Mouse (Mus musculus) right cerebral cortex, postnatal 14 days (tissue): ENCODE data around the gene Apobec4.

ENCODE experiments used
- DNase-seq: peaks from one replicate; pipeline ENCODE4 v3.0.0; 2022

Gene Apobec4

DNA sequence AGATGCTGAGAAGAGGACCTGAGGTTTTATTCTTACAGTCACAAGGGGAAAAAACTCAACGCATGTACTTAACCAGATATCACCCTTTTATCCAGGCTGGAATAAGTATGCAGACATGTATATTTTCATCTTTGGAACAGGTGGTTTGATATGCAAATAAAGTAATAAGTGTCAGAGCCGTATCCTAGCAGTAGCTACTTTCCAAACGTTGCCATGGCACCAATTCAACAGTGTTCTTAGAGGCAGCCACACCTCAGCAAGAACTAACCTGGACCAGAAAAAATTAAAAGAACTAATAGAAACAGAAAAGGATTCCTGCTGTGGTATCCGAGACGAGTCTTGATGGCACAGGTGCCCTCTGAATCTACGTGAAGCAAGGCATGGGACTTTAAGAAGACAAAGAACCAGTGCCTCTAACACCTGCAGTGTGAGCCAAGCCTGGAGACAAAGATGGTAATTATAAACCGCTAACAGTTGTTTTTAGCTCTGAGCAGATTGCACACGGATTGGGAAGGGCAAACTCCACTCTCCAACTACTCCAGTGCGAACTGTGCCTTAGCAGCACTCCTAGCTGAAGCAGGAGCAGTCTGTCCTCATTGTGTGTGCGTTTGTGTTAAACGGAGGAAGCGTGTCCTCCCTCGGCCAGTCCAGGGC lies at the start of gene Apobec4:
Apobec4 (plus strand) TSS at position 240 of the 654 bp plus-strand sequence.
- no peak for DNase-seq

DNA sequence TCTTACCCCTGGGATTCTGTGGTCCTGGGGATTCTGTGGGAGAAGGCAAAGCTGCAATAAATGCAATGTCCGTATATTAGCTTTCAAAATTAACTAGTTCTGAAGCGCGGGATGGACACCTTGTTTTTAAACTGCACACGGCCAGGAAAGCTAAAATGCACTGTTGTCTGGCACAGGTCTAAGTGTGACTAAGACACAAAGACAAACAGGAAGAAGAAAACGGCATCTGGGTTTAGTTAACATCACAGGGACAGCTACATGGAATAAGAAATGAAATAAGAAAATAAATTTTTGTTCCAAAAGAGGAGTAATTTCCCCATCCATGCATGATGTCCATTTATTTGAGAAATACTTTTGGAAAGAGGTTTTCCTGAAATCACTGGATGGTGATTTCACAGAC lies 49.3 kb upstream of the Apobec4 start:
- no peak for DNase-seq

- no peak for DNase-seq
These were observed 47.4 kb upstream of the Apobec4 start for GRCm38 (mm10) chr1:152702920-152703319.

DNA sequence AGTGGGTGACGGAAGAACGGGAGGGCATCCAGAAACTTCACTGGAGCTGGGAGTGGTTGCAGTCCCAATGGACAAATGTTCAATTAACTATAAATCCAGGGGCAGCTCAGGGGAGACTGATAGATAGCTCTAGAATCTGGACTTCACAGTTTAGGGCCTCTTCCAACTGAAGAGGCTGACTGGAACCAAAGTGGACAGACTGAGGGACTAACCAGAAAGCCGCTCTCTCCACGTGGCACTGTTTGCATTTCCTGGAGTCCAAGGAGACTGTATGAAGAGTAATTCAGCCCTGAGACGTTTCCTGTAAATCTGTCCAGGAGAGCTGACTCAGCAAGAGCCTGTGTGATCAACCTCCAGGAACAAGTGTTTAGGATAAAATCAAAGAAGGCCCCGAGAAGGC lies 46.4 kb upstream of the Apobec4 start:
- no peak for DNase-seq

GRCm38 (mm10) chr1:152707560-152707959 lies 42.8 kb upstream of the Apobec4 start:
- no peak for DNase-seq

- DNase-seq: no peak
These were observed 39.3 kb upstream of the Apobec4 start for GRCm38 (mm10) chr1:152711037-152711436.

DNA sequence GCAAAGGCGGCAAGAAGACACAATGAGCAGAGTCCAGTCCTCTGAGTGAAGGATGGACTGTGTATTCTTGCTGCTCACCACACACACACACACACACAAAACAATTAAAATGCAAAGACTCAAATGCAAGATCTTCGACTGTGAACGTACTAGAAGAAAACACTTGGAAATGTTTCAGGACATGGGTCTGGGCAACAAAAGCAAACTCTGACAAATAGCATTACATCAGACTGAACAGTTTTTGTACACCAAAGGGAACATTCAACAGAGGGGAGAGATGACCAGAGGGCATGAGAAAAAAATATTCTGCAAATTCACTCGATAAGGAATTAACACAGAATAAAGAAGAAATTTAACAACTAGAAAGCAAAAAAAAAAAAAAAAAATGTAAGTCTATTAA lies 36.4 kb upstream of the Apobec4 start:
- DNase-seq: no peak

DNA sequence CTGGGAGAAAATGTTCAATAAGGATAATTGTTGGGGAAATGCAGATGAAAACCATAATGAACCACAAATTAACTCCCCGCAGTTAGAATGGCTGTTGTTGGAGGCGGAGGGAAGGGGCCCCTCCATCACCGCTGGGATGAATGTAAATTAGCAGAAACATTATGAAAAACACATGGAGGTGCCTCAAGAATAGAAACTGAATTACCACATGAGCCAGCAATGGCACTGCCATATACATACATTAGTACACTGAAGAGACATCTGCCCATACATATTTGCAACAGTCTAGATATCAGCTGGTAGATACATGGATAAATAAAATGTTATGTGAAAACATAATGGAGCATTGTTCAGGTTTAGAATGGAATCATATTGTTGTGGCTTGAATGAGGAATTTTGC lies 35.9 kb upstream of the Apobec4 start:
- DNase-seq: no peak

DNA sequence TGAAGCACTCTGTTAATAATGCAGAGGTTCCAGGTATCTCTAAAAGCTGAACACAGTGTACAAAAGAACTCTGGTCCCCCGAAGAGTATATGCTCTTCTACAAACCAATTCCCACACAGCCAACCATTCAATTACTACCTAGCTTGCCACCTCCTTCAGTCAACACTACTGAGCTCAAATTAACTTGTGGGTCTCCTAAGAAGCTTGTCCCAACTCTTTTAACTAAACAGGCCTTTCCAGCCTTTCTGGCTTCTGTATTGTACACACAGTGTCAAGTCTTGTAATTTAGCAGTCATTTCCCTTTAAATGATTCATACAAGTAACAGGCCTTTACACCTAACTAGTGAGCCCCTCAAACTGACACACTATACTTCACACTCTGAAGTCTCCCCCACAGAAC lies 33.0 kb upstream of the Apobec4 start:
- no peak for DNase-seq

DNA sequence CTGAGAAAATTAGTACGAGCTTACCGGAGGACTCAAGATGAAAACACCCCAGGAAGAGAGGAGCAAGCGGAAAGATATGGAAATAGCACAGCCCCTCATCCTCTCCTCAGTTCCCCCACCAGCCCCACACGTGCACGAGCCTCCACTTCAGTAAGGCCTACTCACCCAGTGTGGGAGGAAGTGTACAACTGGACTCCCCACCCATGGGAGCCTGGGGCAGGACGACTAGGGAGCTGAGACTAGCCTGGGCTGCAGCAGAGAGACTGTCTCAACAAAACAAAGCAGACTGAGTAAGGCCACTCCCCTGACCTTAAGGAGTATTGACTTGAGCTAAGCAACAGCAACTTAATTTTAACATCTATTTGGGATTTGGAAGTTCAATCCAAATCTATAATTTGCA lies 32.2 kb upstream of the Apobec4 start:
- DNase-seq: no peak

DNA sequence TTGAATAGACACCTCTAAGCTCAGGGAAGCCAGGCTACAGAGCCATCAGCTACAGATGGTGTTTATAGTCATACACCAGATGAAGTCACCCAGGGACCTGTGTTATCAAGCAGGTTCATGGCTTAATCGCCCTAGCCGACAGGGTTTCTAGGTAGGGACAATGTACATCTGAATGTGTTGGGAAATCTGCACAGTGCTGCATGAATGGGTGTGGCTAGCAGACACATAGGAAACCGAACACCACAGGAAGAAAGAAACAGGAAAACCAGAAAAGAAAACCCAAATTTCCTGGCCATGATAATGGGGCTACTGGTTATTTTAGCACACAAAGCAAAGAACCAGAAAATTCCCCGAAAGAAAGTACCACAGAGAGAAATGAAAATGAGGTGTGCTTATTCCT lies 29.4 kb upstream of the Apobec4 start:
- no peak for DNase-seq

DNA sequence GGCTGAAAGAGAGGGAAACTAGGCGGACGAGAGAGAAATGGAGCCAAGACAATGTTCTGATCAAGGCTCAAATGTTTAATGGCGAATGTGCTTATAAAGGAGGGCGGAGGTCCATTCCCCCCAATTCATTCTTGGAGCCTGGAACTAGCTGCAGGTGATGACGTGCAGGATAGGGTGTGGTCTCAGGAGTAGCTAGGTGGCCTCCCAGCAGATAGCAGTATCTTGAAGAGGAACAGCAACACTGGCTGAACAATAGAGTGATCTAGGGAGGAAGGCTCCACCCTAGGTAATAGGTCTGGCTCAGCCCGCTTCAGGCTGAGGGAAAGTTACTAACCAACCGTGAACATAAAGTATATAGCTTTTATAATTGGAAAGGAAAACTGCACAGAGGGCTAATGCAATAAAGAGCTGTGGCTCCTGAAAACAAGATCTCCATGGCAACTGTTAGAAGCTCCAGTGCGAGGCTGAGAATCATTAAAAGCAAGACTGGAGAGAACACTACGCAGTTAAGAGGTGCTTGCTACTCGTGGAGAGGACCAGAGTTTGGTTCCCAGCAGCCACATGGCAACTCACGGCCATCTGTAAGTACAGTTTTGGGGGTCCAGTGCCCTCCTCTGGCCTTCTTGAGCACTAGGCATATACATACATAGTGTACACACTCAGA lies 28.7 kb upstream of the Apobec4 start:
- DNase-seq: no peak

DNA sequence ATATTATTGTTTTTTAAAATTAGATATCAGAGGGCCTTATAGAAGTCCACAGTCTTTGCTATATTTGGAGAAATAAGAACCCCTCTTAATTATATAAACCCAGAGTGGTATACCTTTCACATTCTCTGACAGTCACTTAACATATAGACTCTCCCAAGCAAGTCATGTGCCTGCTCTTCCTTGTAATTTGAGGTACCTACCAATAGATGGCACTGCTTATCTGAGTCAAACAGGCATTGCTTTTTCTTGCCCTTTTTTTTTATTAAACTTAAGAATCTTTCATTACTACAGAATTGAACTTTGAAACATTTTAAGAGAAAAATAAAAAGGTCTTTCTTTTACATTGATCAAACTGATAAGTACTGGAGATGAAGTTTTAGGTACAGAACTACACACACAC lies 26.1 kb upstream of the Apobec4 start:
- DNase-seq: no peak

GRCm38 (mm10) chr1:152726095-152726494 lies 24.3 kb upstream of the Apobec4 start:
- no peak for DNase-seq

DNA sequence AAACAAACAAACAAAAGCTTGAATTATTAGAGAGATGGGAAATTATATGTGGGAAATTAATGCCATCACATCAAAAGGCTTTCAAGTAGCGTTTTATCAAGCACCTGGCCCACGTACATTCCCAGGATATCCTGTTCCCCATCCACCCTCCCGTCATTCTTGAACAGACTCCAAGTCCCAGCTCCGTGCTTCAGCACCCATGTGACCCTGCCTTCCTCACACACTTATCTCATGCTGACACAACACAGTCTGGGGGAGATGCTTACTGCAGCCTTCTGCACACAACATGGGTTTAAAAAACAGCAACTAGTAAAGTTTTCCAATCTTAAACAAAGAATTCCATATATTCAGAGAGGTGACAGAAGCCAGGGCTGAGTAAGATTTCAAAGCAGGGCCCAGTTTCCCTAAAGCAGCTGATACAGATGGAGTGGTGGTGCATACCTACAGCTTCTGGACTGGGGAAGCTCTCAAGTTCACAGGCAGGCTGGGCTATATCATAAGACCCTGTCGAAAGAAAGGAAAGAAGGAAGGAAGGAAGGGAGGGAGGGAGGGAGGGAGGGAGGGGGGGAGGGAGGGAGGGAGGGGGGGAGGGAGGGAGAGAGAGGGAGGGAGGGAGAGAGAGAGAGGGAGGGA lies 22.6 kb upstream of the Apobec4 start:
- no peak for DNase-seq

- no peak for DNase-seq
These were observed 11.6 kb upstream of the Apobec4 start for GRCm38 (mm10) chr1:152738793-152739192.

- no peak for DNase-seq
These were observed 11.0 kb upstream of the Apobec4 start for GRCm38 (mm10) chr1:152739374-152739773.

DNA sequence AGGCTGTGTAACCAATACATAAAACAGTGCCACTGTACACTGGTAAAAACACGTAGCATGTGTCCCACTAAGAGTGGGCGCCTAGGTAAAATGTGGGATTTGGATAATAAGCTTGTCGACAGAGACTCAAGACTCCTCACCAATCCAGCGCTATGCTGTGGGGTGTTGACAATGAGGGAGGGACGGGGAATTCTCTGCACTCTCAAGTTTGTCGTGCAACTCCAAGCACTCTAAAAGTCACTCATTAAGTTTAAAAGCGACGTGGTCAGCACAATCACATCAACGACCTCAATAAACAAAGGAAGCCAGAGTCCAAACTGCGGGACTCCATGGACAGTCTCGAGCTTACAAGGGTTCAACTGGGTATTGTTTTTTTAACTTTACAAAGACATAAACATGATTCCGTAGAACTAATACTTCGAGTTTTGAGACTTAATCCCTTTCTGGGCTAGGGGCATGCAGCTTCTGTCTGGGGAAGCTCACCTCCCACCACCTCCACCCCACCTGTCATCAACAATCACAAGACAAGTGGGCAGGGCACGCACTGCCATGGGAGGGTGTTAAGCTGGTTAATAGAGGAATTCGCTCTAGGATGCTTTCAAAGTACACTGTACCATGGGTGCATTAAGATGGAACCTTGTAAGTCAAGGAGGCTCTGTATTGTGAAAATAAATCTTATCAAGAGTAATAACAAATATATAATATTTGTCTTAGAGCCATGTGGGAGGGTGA lies 7.1 kb upstream of the Apobec4 start:
- DNase-seq: no peak

DNA sequence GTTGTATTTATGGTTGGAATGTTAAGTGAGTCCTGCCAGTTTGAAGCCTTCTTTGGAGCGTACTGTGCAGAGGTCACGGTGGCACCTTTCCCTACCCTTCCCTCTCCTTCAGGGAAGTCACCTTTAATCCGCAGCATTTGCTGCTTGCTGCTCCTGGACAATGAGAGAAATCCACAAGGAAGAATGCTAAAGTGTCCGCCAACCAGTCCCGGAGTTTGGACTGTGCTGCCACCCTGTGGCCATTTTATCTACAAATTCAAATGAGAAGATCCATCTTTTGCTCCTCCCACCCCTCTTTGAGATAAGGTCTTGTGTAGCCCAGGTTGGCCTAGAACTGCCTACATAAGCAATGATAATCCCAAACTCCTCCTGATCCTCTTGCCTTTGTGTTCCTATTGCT lies 3.9 kb upstream of the Apobec4 start:
- DNase-seq: peak; percentile 87

DNA sequence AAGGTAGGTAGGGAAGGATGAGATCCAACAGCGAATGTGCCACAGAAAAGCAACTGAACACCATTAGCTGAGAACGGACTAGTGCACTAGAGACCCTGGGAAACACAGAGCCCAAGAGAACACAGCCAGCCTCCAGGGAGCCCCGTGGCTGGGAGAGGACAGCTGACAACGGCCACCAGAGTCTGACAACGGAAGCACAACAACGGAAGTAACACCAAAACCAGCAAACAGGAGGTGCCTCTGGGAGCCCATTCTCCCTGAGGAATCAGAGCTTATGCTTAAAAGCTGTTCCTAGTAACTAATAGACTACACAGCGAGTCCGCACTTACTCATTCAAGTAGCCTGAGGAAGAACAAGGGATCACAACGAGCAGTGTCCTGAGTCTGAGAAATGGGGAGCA lies 1.1 kb upstream of the Apobec4 start:
- no peak for DNase-seq

GRCm38 (mm10) chr1:152761791-152762190 lies 11.4 kb downstream of the Apobec4 start:
- no peak for DNase-seq

DNA sequence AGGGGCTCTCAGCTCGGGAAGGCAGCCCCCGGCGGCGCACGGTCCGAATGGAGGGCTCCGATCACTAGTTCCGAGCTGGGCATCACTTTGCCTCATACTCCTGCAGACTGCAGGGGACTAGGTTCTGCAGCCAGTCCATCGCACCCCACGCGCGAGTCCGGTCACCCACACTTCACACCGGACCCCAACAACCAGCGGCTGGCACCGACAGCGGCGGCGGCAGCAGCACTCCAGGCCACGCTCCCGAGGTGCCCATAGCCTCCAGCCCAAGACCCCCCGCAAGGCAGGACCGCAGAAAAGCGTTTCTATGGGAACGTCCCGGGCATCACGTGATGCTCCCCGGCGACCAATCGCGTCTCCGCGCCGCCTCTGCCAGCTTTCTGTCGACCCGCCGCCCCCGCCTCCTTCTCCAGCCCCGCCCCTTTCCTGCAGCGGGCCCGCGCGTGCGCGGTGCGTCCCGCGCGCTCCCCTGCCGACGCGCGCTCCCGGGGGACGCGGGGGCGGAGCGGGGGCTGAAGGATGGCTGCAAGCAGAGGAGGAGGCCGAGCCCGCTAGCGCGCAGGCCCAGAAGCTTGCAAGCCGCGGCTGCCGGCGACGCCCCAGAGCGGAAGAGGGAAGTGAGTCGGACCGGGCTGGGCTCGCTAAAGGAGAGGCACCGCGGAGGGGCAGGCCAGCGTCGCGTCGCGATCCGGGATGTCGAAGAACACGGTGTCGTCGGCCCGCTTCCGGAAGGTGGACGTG lies 15.9 kb downstream of the Apobec4 start, which contains the start of the genes Rgl1 and Arpc5:
Rgl1 (minus strand) TSS at position 320 of the 741 bp plus-strand sequence.
Arpc5 (plus strand) TSS at position 511 of the 741 bp plus-strand sequence.
- peak; percentile 97 for DNase-seq
